In genomic region chr7:100918176-100918575, GRCm38 (mm10) we compare ENCODE assay signal across 9 mouse cellular contexts. TPM values are rescaled to one million over a fixed set of nuclear protein-coding genes. Genes with fewer than 3 reads are reported as not detected.
DNase-seq lines count a peak whose midpoint lies in the region; ATAC-seq and TF ChIP-seq lines count a peak whose summit lies in the region.
"Had no signal": no experiment of that assay in that cellular context is flagged by ENCODE, and none has a peak within 500 bp of the region (broad histone marks: within the 10 kb centered on the region; RNA-seq: fewer than 3 reads in every experiment).

No protein-coding gene starts in this region.

- no peaks in the 10 kb centered on the region for H3K9me3 ChIP-seq in embryonic facial prominence, embryonic 12.5 days
- no peaks in the 10 kb centered on the region for H3K9me3 ChIP-seq in intestine, embryonic 15.5 days

- DNase-seq in left cerebral cortex, adult 2 months (ENCODE audit: extremely low spot score in 1 of 2, low spot score in 2 of 2) = no peak
- no peak for DNase-seq in left cerebral cortex, adult 11 months (ENCODE audit: low spot score)
- DNase-seq in lung, postnatal 10 days = peak; percentile 88
- DNase-seq in c-Kit-positive CD71-positive TER-119-positive erythroid progenitor cells, embryonic 14.5 days (ENCODE audit: low spot score) = no peak

- no peaks in the 10 kb centered on the region for H3K27me3 ChIP-seq in embryonic facial prominence, embryonic 12.5 days
- H3K27me3 ChIP-seq in intestine, embryonic 15.5 days (replicated peaks) = no peaks in the 10 kb centered on the region

- intact Hi-C loops in left cerebral cortex, adult 2 months (cut with DNase I) = no loop called here

- peak overlapping the region; percentile 8 for H3K4me2 ChIP-seq in embryonic facial prominence, embryonic 12.5 days (replicated peaks)
- H3K4me2 ChIP-seq in intestine, embryonic 15.5 days (replicated peaks) = peak overlapping the region; percentile 45

- no peak overlapping the region for H3K4me3 ChIP-seq in left cerebral cortex, adult 2 months
- H3K4me3 ChIP-seq in embryonic facial prominence, embryonic 12.5 days = no peak overlapping the region
- H3K4me3 ChIP-seq in intestine, embryonic 15.5 days (replicated peaks) = no peak overlapping the region

- peak overlapping the region; percentile 24; the same call in 1 of the 2 replicates for H3K9ac ChIP-seq in embryonic facial prominence, embryonic 12.5 days
- H3K9ac ChIP-seq in intestine, embryonic 15.5 days = no peak overlapping the region

- ATAC-seq in embryonic facial prominence, embryonic 12.5 days (ENCODE audit: insufficient number of reproducible peaks, insufficient read depth, low FRiP score, low TSS enrichment) = no peak
- peak; percentile 19 for ATAC-seq in intestine, embryonic 15.5 days
- no peak for ATAC-seq in granulocyte monocyte progenitor cell, adult 5-6 weeks (replicated peaks; ENCODE audit: poor library complexity, severe bottlenecking)
- ATAC-seq in inflammation-experienced regulatory T-cells, adult 6 months = no peak

- TF ChIP-seq CTCF in left cerebral cortex, adult 2 months (IDR thresholded peaks at IDR 0.05) = no peak

- H3K27ac ChIP-seq in left cerebral cortex, adult 2 months = peak overlapping the region; percentile 67
- H3K27ac ChIP-seq in embryonic facial prominence, embryonic 12.5 days = peak overlapping the region; percentile 70
- H3K27ac ChIP-seq in intestine, embryonic 15.5 days = peak overlapping the region; percentile 74

- peaks cover 52% of the 10 kb centered on the region for H3K4me1 ChIP-seq in embryonic facial prominence, embryonic 12.5 days
- H3K4me1 ChIP-seq in intestine, embryonic 15.5 days (replicated peaks) = peaks cover 68% of the 10 kb centered on the region

- H3K36me3 ChIP-seq in embryonic facial prominence, embryonic 12.5 days = peaks cover 48% of the 10 kb centered on the region
- H3K36me3 ChIP-seq in intestine, embryonic 15.5 days = peaks cover 9% of the 10 kb centered on the region

- 23% methylated on average over 9 of the region's 9 CpGs for WGBS in embryonic facial prominence, embryonic 12.5 days
- 14% methylated on average over 9 of the region's 9 CpGs for WGBS in intestine, embryonic 15.5 days

RNA-seq across cellular contexts. Expression of gene Arhgef17, which starts 13.7 kb away (rescaled TPM):
- 100 to 1,000 TPM; 134 to 142 TPM for total RNA-seq in left cerebral cortex, adult 2 months (2021)
- polyA plus RNA-seq in embryonic facial prominence, embryonic 12.5 days (2016; fragmentation: Nextera tagmentation; extraction: Ambion mirVana) = 11.0 and 11.1 TPM in 2 replicates
- 5.0 and 6.0 TPM in 2 replicates for polyA plus RNA-seq in intestine, embryonic 15.5 days (2015; fragmentation: Nextera tagmentation; extraction: Ambion mirVana)
- 0.30 TPM in 1 of 2 replicates, not detected in the other for total RNA-seq in granulocyte monocyte progenitor cell, adult 5-6 weeks (2014; fragmentation: Nextera tagmentation)
- not detected in 2 replicates for total RNA-seq in granulocyte monocyte progenitor cell, adult 5-6 weeks (2017)
- not detected for polyA plus RNA-seq in inflammation-experienced regulatory T-cells, adult 6 months (2017; shearing (Covaris generic))

RNA-seq across cellular contexts. Expression of gene Relt, which starts 54.9 kb away (rescaled TPM):
- 10 to 100 TPM; 14.1 to 18.6 TPM for total RNA-seq in left cerebral cortex, adult 2 months (2021)
- 3.4 and 4.1 TPM in 2 replicates for polyA plus RNA-seq in embryonic facial prominence, embryonic 12.5 days (2016; fragmentation: Nextera tagmentation; extraction: Ambion mirVana)
- 2.6 and 3.5 TPM in 2 replicates for polyA plus RNA-seq in intestine, embryonic 15.5 days (2015; fragmentation: Nextera tagmentation; extraction: Ambion mirVana)
- 12.5 and 13.4 TPM in 2 replicates for total RNA-seq in granulocyte monocyte progenitor cell, adult 5-6 weeks (2014; fragmentation: Nextera tagmentation)
- total RNA-seq in granulocyte monocyte progenitor cell, adult 5-6 weeks (2017) = 9.8 and 12.1 TPM in 2 replicates
- 10 to 100 TPM; 11.1 to 13.9 (median 12.3) TPM for polyA plus RNA-seq in inflammation-experienced regulatory T-cells, adult 6 months (2017; shearing (Covaris generic))

RNA-seq across cellular contexts. Expression of gene P2ry6, which starts 56.3 kb away (rescaled TPM):
- total RNA-seq in left cerebral cortex, adult 2 months (2021) = 1 to 10 TPM; 2.3 to 4.0 TPM
- 2.7 and 3.6 TPM in 2 replicates for polyA plus RNA-seq in embryonic facial prominence, embryonic 12.5 days (2016; fragmentation: Nextera tagmentation; extraction: Ambion mirVana)
- polyA plus RNA-seq in intestine, embryonic 15.5 days (2015; fragmentation: Nextera tagmentation; extraction: Ambion mirVana) = 8.4 and 10.4 TPM in 2 replicates
- total RNA-seq in granulocyte monocyte progenitor cell, adult 5-6 weeks (2014; fragmentation: Nextera tagmentation) = not detected in 2 replicates
- 0.17 TPM in 1 of 2 replicates, not detected in the other for total RNA-seq in granulocyte monocyte progenitor cell, adult 5-6 weeks (2017)
- polyA plus RNA-seq in inflammation-experienced regulatory T-cells, adult 6 months (2017; shearing (Covaris generic)) = under 1 TPM in 1 of 3 experiments, not detected in 2; 0.60 TPM
- total RNA-seq: hematopoietic stem cell, adult 5-6 weeks had no signal
